Mouse (Mus musculus) urinary bladder, postnatal 36 days (tissue): ENCODE measurements at regions not wholly inside any gene's neighbourhood (a gene's known extent, or its start where the extent isn't known, plus 50 kb on each side); places are given as distances from the start of the nearest gene placed in this dataset.

ENCODE experiments used
- DNase-seq, 2 experiments: peaks; one replicate each; pipeline ENCODE4 v3.0.0; 2022; ENCODE audit warnings: low spot score in 2 of 2, mixed read lengths in 1 of 2

DNA sequence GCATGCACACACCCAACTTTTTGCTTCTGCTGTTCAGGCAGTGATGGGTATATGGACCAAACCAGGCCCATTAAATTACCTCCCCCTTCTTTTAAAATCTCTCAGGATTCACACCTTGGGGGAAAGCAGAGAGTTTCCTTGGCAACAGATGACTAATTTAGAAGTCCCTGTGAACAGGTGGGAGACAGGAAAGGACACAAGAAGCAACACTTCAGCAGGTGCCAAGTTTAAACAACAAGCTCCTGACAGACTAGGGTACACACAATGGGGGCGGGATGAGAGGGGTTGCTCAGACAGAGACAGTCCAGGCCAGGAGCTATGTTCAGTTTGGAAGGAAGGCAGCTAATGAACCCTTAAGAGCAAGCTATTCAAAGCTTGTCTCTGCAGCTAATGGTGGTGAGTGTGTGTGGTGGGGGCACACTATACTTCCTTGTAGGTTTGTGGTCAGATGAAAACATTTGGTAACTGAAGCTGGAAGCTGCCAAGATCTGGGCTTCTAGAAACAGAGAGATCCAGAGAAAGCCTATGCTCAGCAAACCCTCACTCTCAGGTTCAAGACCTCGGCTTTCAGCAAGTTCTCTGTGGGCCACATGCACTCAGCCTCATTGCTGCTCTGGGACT is 283.0 kb upstream of the Tle3 start:
- no peak for DNase-seq

DNA sequence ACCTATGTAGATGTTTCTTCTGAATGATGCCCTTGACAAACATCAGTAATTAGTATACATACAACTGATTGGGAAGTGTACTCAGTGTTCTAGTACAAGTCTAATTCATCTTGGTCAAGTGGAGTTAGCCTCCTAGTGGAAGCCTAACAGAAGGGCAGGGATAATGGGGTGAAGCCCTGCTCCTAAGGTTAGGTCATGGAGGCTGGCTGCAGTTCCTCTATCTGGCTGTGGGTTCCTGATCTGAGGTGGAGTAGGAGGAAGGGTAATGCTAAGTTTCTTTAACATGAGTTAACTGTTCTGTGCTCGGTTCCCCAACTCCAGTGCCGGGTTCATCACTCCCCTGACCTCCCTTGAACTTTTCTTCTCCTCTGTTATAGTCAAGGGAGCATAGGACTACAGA is 281.1 kb upstream of the Tle3 start:
- no peak for DNase-seq

DNA sequence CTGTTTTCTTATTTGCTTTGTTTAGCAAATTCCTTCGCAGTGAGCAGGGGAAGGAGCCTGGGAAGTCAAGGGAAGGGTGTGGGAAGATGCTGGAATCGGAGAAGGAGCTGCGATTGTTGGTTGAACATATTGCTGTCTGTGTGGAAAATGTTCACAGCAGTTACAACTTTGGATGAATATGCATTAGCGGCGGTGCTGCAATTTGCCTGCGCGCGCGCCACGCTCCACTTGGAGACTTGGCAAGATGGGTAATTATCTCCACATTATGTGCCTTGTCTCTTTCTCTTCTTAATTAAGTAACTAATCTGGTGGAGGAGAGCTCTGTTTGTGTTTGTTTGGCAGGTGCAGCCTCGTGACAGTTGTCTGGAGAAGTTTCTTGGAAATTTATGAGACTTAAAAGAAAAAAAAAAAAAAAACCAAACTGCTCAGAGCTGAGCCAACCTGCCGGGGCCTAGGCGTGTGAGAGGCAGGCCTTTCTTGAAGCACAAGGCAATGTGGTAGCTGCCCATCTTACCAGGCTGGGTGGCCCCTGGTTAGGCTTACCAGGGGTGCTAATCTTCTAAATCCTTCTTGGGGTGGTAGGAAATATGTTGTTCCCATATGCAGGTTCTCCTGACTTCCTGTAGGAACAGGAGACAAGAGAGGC is 279.2 kb upstream of the Tle3 start:
- no peak for DNase-seq

DNA sequence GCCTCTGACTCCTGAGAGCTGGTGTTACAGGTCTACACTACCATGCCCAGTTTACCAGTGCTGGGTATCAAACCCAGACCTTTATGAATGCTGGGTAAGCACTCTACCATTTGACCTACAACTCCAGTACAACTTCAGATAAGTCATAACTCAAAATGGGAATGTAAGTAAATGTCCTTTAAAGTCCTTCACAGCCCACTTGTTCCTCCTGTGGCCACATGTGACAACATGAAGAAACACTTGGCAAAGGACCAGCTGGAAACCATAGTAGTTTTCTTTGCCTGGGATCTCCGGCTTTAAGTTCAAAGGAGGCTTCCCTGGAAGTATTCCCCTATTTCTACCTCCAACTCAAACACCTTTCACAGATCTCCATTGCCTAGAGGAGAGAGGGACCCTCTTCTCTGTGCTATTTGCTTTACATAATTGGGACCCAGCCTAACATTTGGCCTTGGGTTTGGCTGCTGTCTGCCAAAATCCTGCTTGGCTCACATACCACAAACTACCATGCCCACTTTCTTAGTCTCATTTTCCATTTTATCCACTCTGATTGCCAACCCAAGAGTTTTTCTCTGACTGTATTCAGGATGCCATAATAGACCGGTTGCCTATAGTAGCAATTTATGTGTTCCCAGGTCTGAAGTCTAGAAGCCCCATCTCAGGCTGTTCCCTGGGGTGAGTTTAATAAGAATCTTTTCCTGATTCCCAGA is 276.9 kb upstream of the Tle3 start:
- DNase-seq: no peak

DNA sequence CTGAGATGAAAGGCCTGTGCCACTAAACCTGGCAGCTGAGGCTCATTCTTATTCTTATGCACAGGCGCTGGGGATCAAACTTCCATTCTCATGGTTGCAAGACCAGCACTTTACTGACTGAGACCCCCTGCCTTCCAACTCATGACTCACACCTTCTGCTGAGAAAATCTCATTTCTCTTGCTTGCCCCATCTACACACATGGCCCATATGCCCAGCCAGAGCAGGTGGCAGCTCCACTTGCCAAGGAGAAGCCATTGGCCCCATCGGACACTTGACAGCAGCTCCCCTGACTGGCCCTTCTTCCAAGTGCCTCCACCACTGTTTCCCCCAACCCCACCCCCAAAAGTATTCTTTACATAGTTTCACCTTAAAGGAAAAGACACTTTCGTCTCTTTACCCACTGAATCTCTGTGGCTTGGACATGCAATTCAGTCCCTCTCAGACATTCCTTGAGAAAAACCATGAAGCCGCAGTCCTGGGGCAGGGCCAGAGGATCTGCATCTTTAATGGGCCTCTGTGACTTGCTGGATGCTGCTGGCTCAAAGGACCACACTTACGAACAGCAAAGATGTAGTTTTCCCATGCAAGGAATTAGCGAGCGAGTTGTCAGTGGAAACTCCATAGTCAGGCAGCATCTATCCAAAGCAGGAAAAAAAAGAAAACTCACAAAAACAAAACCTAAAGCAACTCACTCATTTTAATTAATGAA is 270.3 kb upstream of the Tle3 start:
- DNase-seq: no peak

DNA sequence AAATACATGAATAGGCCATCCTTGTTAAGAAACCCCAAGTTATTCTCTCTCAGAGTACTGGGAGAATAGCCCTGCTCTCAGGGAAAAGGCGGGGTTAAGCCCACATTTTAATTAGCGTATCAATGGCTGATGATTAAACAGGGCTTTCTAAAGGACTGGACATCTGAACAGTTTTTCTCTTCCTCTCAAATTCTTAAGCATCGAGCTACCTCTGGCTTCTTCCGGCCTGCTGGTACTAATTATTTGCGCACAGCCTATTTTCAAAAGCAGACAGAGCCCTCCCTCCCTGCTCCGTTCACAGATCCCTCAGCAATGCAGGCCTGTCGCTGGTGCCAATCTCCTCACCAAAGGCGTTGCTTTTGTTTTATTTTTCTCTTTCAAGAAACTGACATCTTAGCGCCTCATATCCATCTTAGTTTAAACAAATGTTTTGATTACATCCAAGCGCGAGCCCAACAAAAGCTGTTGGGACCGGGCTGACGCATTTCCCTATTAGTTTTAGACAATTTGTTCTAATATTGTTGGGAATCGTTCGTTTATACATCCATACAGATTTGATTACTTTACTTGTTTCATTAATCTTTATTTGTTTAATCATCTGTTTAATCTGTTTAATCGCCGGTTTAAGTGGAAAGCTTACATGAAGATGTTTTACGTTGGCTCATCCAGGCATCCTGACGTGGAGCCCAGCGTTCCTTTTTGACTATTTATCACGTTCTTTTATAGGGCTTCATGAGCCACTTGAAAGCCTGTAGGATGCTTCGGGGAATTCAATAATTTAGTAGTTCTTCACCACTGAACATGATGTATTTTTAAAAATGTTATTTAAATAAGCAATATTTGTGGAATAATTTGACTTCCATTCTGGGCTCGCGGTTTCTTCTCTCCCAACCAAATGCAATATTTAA is 269.5 kb upstream of the Tle3 start:
- no peak for DNase-seq

DNA sequence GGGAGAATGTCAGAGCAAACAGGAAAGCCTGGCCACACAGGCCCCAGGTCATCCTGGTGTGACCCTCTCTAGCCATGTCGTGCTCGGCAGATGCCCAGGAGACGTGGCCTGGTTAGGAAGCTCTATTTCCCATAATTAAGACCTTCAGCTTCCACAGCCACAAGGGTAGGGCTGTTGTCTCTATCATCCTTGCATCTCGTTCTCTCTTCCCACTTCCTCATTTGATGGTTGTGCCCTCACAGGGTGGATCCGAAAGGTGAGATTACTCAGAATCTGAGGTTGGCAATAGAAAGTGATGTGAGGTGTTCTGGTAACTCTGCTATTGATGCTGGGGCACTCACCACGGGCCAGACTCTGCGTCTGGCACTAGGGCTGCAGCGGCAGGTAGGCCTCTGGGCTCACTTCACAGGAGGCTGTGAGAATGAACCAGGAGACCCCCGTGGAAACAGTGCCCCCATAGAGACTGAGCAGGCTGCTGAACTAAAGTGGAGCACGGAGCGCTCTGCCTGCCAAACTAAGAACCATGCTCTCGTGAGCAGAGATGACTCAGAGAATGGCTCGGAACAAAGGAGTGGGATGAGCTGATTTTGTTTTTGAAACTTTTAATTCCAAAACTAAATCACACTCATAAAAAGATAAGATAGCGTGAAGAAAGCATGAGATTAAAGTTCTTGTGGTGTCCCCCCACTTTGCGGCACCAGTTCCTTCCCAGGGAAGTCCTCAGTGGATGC is 266.5 kb upstream of the Tle3 start:
- DNase-seq: peak in 1 of 2 experiments; percentile 8

DNA sequence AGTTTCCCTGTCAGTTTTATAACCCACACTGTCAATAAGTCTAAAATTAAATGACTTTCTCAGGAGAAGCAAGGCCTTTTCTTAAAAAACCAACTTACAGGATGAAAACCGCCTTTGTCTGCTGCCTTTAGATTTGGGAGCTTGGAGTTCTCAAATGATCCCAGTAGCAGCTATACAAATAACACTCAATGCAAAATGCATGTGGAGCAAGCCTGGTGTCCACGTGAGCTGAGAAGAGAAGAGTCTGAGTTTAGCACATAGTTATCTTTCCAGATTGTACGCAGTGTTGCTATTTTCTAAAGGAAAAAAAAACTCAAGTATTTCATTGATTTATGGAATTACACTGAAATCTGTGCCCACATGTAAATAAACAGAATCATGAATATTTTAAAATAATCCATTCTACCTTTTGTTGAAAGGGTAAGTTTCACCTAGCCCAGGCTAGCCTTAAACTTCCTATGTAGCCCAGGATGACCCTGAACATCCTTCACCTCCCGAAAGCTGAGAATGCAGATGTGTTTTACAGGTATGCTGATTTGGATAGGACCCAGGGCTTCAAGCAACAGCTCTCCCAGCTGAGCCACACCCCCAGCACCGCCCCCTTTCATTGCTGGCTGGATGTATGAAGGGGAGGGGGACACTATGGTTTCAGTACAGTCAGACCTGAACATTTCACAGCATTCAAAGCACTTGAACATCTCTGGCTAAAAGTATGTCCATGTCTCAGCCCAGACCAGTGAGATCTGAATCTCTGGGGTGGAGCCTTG is 262.5 kb upstream of the Tle3 start:
- no peak for DNase-seq

DNA sequence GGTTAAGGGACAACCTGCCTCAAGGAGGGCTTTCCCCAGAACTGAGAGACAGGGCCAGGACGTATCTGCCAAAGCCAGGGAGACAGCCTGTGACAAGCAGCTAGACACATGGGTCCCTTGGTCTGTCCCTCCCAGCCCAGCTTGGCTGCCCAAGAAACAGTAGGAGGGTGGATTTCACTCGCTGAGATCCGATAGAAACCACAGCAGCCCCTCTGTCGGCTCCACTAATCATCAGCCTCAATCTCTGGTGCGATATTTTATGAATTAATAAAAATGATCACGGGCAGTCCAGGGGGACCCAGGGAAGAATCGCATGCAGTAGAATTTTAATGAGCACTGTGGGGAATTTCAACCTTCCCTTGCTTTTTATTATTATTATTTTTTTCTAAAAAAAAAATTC is 261.0 kb upstream of the Tle3 start:
- no peak for DNase-seq

DNA sequence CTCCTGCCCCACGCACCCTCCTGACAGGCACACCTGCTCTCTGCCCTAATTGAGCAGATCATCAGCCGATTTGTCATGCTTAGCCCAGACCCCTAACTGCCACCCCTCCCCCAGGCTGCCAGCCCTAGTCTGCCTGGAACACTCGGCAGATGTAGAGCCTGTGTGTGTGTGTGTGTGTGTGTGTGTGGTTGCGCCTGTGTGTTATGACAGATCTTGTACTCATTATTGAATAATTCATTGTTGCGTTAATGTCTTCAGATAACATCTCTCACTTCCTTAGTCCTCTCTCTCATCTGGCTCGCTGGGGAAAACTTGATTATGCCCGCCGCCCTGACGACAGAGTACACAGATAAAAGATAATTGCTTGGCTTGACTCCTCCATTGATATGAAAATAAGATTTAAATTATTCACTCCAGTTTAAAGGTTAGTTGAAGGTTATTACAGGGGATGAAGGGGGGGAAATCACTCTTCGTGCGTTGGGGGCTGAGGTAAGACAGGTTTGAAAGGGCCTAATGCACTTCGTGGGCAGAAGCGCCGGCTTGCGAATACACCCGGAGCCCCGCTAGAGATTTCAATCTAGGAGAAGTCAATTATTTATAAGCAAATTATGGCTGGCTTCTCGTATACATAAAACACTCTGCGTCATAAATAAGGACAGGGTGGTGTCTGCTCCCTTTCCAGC is 260.3 kb upstream of the Tle3 start:
- peak; percentile 38 to 43 for DNase-seq

DNA sequence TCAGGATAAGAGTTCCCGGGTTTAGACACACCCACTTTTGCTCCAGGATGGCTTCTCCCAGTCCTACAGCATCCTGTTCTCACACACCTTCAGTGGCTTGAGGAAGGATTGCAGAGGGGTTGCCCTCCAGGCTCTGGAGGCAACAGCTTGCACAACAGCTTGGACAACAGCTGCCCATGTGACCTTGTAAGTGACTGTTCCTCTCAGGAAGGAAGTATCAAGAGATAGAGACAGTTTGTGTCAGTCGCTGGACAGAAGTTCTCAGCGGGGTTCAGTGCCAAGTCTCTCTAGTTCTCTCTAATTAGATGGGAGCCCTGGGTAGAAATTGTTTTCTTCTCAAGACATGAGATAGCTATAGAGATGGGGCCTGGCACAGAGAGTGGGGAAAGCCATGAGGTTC is 252.9 kb upstream of the Tle3 start:
- no peak for DNase-seq

DNA sequence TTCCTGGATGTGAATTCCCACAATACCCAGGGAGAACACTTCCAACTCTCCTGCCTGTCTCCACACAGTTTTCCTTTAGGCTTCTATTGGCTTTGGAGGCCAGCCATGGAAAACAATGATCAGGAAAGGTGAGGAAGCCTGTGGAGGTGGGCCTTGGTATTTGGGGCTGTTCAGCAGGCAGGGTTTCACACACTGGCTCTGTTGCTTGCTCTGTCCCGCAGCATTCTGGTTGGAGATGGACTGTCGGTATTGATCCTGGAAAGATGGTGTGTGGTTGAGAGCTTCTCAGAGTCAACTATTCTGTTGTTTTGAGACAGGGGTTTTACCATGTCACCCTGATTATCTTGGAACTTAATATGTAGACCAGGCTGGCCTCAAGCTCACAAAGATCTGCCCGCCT is 251.6 kb upstream of the Tle3 start:
- no peak for DNase-seq

DNA sequence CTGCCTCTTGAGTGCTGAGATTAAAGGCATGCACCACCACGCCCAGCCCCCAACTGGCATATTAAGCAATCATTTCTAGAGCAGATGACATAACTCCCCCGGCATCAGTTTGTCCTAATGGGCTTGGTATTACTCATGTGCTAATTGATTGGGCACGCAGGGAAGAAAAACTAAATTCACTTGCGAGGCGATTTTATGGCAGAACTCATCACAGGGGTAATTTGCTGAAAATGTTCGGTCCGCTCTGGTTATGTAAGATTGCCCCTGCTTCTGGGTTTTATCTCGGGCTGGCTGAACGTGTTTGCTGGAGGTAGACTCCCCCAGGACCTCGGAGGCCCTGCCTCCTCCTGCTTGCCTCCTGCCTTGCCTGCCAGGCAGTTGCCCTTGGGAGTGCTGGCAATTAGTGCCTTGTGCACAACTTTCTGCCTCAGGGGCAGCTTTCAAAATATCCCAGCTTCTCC is 251.2 kb upstream of the Tle3 start:
- DNase-seq: peak in 1 of 2 experiments; percentile 36

DNA sequence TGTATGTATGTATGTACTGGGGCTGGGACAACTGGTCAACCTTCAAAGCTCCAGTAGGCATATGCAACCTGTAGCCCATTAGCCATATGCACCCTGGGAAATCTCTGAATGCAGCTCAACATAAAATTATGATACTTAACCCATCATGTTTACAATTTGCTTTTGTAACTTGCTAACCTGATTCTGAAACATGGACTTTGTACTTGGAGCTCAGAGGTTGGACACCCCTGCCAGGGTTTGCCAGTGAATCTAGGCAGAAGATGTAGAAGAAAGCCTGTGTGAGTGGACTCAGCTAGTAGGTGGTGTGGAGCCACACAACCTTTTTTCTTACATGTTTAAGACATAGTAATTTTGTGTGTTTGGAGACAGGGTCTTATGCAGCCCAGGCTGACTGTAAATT is 248.7 kb upstream of the Tle3 start:
- no peak for DNase-seq

DNA sequence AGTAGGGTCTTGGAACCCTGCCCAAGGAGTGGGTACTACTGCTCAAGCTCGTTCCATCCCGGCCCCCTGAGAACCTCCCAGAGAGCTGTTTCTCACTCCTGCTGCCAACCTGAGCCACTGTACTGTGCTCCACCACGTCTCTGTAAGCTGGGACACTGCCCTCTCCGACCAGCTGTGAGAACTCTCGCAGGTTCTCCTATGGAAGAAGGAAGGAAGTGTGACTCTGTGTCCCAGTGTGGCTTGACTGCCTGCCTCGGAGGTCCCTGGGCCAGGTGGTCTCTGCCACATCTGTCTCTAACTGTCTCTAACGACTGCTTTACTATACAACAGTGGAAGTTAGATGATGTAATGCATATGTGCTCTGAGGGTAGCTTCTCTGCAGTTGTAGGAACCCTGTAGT is 246.4 kb upstream of the Tle3 start:
- no peak for DNase-seq

DNA sequence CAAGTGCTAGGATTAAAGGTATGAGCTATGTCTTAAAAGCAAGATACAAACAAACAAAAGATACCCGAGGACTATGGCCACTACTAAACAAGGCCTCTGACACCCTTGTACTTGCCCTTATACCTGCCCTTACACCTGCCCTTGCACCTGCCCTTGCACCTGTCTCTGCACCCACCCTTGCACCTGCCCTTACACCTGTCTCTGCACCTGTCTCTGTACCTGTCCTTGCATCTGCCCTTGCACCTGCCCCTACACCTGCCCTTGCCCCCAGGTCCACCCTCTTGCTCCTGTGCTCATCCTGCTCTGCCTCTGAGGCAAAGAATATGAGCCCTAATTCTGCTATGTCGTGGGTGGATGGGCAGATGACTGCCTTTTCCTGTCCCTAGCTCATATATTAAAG is 244.1 kb upstream of the Tle3 start:
- no peak for DNase-seq

DNA sequence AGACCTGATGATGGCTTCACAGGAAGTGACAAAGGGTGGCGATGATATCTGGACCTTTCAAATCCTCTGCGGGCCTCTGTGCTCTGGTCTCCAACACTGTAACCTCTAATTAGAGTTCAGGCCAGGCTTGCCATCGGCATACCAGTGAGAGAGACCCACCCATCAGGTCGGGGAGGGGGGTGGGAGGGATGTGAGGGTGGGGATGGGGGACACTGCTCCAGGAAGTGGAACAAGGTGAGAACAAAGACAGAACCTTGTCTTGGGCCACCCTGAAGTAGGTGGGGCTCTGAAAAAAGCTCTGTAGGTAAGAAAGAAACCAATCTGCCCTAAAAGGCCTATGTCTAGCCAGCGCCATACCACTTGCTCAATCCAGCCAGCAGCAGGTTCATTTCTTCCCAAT is 243.0 kb upstream of the Tle3 start:
- DNase-seq: no peak

DNA sequence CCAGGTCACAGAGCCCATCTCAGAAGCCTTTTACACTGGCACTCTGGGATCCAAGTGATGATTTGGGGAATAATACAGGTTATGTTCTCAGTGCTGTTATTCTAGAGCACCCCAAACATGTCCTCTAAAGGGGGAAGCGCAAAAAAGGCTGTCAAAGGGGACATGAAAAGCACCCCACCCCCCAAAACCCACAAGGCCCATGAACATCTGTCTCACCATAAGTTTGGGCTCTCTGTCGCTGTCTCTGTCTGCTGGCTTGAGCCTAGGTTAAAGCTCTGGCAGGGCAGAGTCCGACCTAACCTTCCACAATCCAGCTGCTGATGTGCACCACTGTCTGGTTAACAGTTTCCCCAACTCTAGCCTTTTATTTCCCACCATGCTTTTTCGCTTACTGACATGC is 241.3 kb upstream of the Tle3 start:
- no peak for DNase-seq

DNA sequence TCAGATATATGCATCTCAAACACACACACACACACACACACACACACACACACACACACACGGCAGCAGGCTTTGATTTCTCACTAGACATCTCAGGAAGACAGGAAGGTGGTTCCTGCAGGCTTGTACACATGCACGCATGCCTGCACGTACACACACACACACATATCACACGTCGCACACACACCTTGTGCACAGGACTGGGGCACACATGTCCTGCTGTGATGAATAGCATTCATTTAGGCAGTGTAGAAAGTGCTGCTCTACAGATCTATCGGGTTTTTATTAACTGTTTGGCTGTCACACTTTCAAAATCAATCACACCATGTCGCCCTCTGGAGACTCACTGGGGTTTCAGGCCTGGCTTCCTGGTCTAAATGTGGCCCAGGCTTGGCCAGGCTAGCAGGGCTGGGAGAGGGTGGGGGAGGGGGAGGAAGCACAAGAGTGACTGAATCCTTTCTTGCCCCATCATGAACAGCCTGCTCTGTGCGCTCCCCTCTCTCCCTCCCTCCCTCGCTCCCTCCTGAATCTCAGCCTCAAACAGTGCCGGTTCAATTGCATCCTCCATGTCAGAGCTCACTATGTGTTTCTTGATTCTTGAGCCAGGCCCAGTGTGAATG is 236.8 kb upstream of the Tle3 start:
- no peak for DNase-seq
